Mouse (Mus musculus) kidney, postnatal 0 days (tissue): ENCODE data around the gene Ces2h. TPM values are rescaled to one million over a fixed set of nuclear protein-coding genes. Genes with fewer than 3 reads are reported as not detected.
"Not testable (repeated sequence)": the region's sequence is repeated elsewhere in the genome, so short reads cannot be mapped to it uniquely, and the experiment has no call there.

Source experiments
- ATAC-seq: fragments of 200-750 bp; cut with Nextera tagmentation; replicated peaks from 2 replicates; pipeline ENCODE4 v1.8.0; 2017; ENCODE audit warnings: low read depth, moderate number of reproducible peaks, moderate TSS enrichment, moderate library complexity; ENCODE audit not compliant: low FRiP score
- DNase-seq: peaks from one replicate; pipeline ENCODE4 v3.0.0-alpha.2; 2016; ENCODE audit warnings: low spot score
- H3K27ac ChIP-seq: fragments of 300-500 bp; sonication (generic); 2 replicates; pipeline ENCODE4 v1.5.1; 2014; ENCODE audit warnings: mild to moderate bottlenecking
- H3K27me3 ChIP-seq: fragments of 300-500 bp; sonication (generic); 2 replicates; pipeline ENCODE4 v1.6.1; 2014; ENCODE audit warnings: low read length, mixed read lengths; ENCODE audit not compliant: insufficient read depth
- H3K36me3 ChIP-seq: fragments of 300-500 bp; sonication (generic); 2 replicates; pipeline ENCODE4 v1.6.1; 2014; ENCODE audit warnings: low read length, mixed read lengths; ENCODE audit not compliant: insufficient read depth
- H3K4me1 ChIP-seq: fragments of 300-500 bp; sonication (generic); replicated peaks from 2 replicates; pipeline ENCODE4 v1.6.1; 2014; ENCODE audit warnings: antibody characterized with exemption, low read length, mixed read lengths; ENCODE audit not compliant: insufficient read depth
- H3K4me2 ChIP-seq: fragments of 300-500 bp; sonication (generic); 2 replicates; pipeline ENCODE4 v1.6.1; 2014; ENCODE audit warnings: mild to moderate bottlenecking, low read length, moderate library complexity, mixed read lengths
- H3K4me3 ChIP-seq: fragments of 300-500 bp; sonication (generic); replicated peaks from 2 replicates; pipeline ENCODE4 v1.5.1; 2014; ENCODE audit warnings: low read depth, low read length
- H3K9ac ChIP-seq: fragments of 300-500 bp; sonication (generic); 2 replicates; pipeline ENCODE4 v1.6.1; 2014; ENCODE audit warnings: low read depth, low read length
- H3K9me3 ChIP-seq: fragments of 300-500 bp; sonication (generic); replicated peaks from 2 replicates; pipeline ENCODE4 v1.6.1; 2016; ENCODE audit warnings: low read length, inconsistent platforms, mixed read lengths
- CTCF ChIP-seq: IDR thresholded peaks from 2 replicates; pipeline ENCODE4 v1.5.1; 2016; ENCODE audit warnings: antibody characterized with exemption, low read depth, mild to moderate bottlenecking, moderate library complexity
- WGBS: fragments of 180-500 bp; shearing (Covaris S2); extraction: QIAGEN DNeasy Blood & Tissue Kit; methylation state at CpG from one replicate; pipeline ENCODE4 v1.1.7; 2014; 5-methylcytosine and 5-hydroxymethylcytosine counted together
- polyA plus RNA-seq: library from polyadenylated mRNA; unstranded; fragments of >200 nt; fragmentation: Nextera tagmentation; extraction: Ambion mirVana; gene quantifications from 2 replicates; pipeline ENCODE4 v1.2.1, GENCODE M21; 2015

The Ces2h gene
- polyA plus RNA-seq, 1 experiment from 2014 or later, result not detected

DNA sequence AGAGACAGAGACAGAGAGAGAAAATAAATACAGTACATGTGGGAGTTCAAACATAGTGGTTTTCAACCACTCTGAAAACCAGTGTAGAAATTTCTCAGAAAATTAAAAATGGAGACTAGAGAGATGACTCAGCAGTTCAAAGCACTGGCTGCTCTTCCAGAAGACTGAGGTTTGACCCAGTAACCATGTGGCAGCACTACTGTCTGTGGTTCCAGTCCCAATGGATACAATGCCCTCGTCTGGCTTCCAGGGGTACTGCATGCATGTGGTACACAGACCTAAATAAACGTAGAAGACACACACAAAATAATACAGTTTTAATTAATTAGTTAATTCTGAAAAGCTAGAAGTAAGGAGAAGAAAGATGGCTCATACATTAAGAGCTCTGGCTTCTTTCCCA, 24.4 kb downstream of the Ces2h start:
- H3K4me1 ChIP-seq, result no peaks in the 10 kb centered on the region
- ATAC-seq (no peak), DNase-seq (no peak)
- 61% methylated on average over 2 of the region's 2 CpGs for WGBS
- H3K36me3 ChIP-seq, result no peaks in the 10 kb centered on the region
- TF ChIP-seq CTCF, result peak; percentile 50
- no peaks in the 10 kb centered on the region for H3K9me3 ChIP-seq
- H3K4me2 ChIP-seq, result no peak overlapping the region
- no peak overlapping the region for H3K9ac ChIP-seq
- no peaks in the 10 kb centered on the region for H3K27me3 ChIP-seq
- H3K27ac ChIP-seq, result no peak overlapping the region
- H3K4me3 ChIP-seq, result no peak overlapping the region

DNA sequence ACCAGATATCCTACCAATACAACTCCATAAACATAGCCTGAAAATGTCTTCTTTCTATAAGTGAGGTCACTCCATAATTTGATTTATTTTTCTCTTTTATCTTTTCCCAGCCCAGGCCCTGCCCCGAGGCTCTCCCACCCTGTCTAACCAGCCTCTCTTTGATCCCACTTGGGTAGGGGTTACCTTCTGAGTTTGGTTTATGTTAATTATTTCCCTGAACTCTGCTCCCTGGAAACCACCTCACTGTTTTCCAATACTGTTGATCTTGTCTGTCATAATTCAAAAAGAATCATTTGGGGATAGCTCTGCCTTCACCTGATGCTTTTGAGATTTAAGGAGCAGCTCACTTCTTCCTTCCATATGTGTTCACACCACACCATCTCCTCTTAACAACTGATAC, 42.9 kb downstream of the Ces2h start:
- no peak for DNase-seq
- Histone ChIP-seq H3K9me3 (no peaks in the 10 kb centered on the region), H3K36me3 (no peaks in the 10 kb centered on the region), H3K4me2 (no peak overlapping the region), H3K9ac (no peak overlapping the region), H3K4me1 (no peaks in the 10 kb centered on the region), H3K27ac (no peak overlapping the region), H3K27me3 (no peaks in the 10 kb centered on the region), H3K4me3 (no peak overlapping the region)
- whole genome bisulfite sequencing, result 47% methylated on average over 1 of the region's 1 CpGs
- no peak for ATAC-seq
- no peak for TF ChIP-seq CTCF

GRCm38 (mm10) chr8:105045824-105046401, 45.3 kb downstream of the Ces2h start:
- 66% methylated on average over 3 of the region's 3 CpGs for WGBS

DNA sequence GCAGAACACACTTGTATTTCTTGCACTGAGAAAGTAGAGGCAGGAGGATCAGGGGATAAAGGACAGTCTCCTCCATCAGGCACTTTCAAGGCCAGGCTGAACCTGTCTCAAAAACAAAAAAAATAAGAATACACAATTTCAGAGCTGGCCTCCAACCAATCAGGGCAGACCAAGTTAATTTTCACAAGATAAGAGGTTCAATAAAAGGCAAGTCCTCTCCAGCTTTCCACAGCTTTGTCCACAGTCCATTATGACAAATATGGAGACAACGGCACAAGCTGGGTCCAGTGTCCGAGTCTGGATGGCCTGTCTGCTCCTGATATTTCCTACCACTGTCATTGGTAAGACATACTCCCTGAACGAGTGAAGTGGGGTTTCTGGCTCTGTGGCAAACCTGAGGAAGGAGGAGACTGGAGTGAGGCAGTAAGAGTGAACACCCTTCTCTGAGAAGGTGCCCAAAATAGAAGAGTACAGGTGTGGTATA, 47.8 kb downstream of the Ces2h start, which contains the start of gene Ces3a:
TSS of gene Ces3a (plus strand) at position 231 of the 484 bp plus-strand sequence.
- Histone ChIP-seq H3K27me3 (no peaks in the 10 kb centered on the region), H3K36me3 (no peaks in the 10 kb centered on the region), H3K4me1 (no peaks in the 10 kb centered on the region), H3K4me2 (no peak within 1 kb of the TSS), H3K4me3 (no peak within 1 kb of the TSS), H3K9me3 (no peaks in the 10 kb centered on the region), H3K9ac (no peak within 1 kb of the TSS), H3K27ac (no peak within 1 kb of the TSS)
- DNase-seq (no peak), ATAC-seq (no peak)
- TF ChIP-seq CTCF, result no peak
- 79% methylated on average over 3 of the region's 3 CpGs for WGBS

More at GRCm38 (mm10) chr8:105045824-105046401, 45.3 kb downstream of the Ces2h start:
- H3K9ac ChIP-seq, result no peak overlapping the region
- TF ChIP-seq CTCF, result no peak
- peak; percentile 2 for DNase-seq
- no peaks in the 10 kb centered on the region for H3K4me1 ChIP-seq
- no peak overlapping the region for H3K4me2 ChIP-seq
- H3K27me3 ChIP-seq, result no peaks in the 10 kb centered on the region
- no peaks in the 10 kb centered on the region for H3K9me3 ChIP-seq
- no peak overlapping the region for H3K27ac ChIP-seq
- H3K4me3 ChIP-seq, result no peak overlapping the region
- ATAC-seq, result no peak
- H3K36me3 ChIP-seq, result no peaks in the 10 kb centered on the region

DNA sequence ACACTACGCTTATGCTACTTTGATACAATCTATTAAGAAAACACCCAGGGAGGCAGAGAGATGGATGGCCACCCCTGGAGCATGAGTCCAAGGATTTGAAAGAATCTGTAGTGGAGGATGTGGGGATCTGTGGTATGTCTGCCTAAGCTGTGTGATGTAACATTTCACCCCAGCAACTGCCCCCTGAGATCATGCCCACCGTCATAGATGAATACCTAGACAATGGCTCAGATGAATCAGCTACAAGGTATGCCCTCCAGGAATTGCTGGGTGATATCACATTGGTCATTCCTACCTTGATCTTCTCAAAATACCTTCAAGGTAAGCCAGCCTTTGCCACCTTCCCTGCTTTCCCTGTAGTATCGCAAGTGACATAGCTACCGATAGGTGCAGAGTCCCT, 55.6 kb downstream of the Ces2h start:
- H3K4me1 ChIP-seq, result no peaks in the 10 kb centered on the region
- H3K27me3 ChIP-seq, result no peaks in the 10 kb centered on the region
- WGBS, result 89% methylated on average over 4 of the region's 4 CpGs
- ATAC-seq, result no peak
- no peaks in the 10 kb centered on the region for H3K36me3 ChIP-seq
- DNase-seq, result no peak
- H3K9ac ChIP-seq, result no peak overlapping the region
- no peak overlapping the region for H3K27ac ChIP-seq
- TF ChIP-seq CTCF, result no peak
- H3K9me3 ChIP-seq, result no peaks in the 10 kb centered on the region
- no peak overlapping the region for H3K4me2 ChIP-seq
- no peak overlapping the region for H3K4me3 ChIP-seq

- Histone ChIP-seq H3K4me2 (no peak overlapping the region), H3K9me3 (no peaks in the 10 kb centered on the region), H3K36me3 (no peaks in the 10 kb centered on the region), H3K27ac (no peak overlapping the region), H3K27me3 (no peaks in the 10 kb centered on the region), H3K4me1 (no peaks in the 10 kb centered on the region), H3K4me3 (no peak overlapping the region), H3K9ac (no peak overlapping the region)
- DNase-seq, result no peak
- TF ChIP-seq CTCF, result no peak
- no peak for ATAC-seq
These were observed 59.4 kb downstream of the Ces2h start for GRCm38 (mm10) chr8:105060056-105060455.

- Histone ChIP-seq H3K9me3 (no peaks in the 10 kb centered on the region), H3K4me2 (no peak overlapping the region), H3K9ac (no peak overlapping the region), H3K4me3 (no peak overlapping the region), H3K4me1 (no peaks in the 10 kb centered on the region), H3K36me3 (no peaks in the 10 kb centered on the region), H3K27ac (no peak overlapping the region), H3K27me3 (no peaks in the 10 kb centered on the region)
- peak; percentile 46 for DNase-seq
- peak; percentile 70 for TF ChIP-seq CTCF
- no peak for ATAC-seq
- WGBS, result 9% methylated on average over 1 of the region's 1 CpGs
These were observed 66.1 kb downstream of the Ces2h start for GRCm38 (mm10) chr8:105066761-105067160.

DNA sequence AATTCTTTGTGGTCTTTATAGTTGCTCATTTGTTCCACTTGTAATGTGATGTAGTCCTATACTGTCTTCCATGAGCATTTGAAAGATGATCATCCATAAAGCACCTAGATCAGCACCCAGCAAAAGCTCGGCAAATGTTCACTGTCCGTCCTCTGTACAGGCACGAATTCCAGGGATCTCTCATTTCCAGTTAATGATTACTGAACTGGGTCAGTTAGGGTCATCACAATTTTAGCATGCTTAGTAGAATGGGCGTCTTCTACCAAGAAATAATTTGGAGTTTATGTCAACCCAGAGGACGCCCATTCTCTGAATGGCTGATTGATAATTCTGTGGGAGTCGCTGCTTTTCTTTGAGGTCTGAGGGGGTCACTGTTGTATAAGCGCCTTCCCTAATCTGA, 67.3 kb downstream of the Ces2h start:
- not testable (repeated sequence) for ATAC-seq, H3K4me3 ChIP-seq, H3K27me3 ChIP-seq, H3K4me2 ChIP-seq, H3K4me1 ChIP-seq, DNase-seq, H3K9ac ChIP-seq, H3K27ac ChIP-seq, H3K9me3 ChIP-seq, H3K36me3 ChIP-seq
- WGBS, result 52% methylated on average over 7 of the region's 7 CpGs
